Mouse (Mus musculus) ES-Bruce4 (cell line): ENCODE data around the gene Tubg2. TPM values are rescaled to one million over a fixed set of nuclear protein-coding genes. Genes with fewer than 3 reads are reported as not detected.

Experiments
- H3K27ac ChIP-seq: 2 replicates; pipeline ENCODE4 v1.5.1; 2012; ENCODE audit warnings: low read length, inconsistent platforms; ENCODE audit not compliant: insufficient read depth
- H3K27me3 ChIP-seq: 2 replicates; pipeline ENCODE4 v1.6.1; 2012; ENCODE audit warnings: mild to moderate bottlenecking, low read length, inconsistent platforms; ENCODE audit not compliant: control insufficient read depth, poor library complexity, insufficient read depth, severe bottlenecking
- H3K36me3 ChIP-seq: 2 replicates; pipeline ENCODE4 v1.6.1; 2012; ENCODE audit warnings: inconsistent platforms, mild to moderate bottlenecking, low read length, moderate library complexity; ENCODE audit not compliant: control insufficient read depth, poor library complexity, insufficient read depth, severe bottlenecking
- H3K4me1 ChIP-seq: one replicate; pipeline ENCODE4 v1.8.1; 2011; ENCODE audit warnings: low read length; ENCODE audit not compliant: control insufficient read depth, insufficient read depth
- H3K4me3 ChIP-seq: 2 replicates; pipeline ENCODE4 v1.5.1; 2011; ENCODE audit warnings: low read depth, mild to moderate bottlenecking, low read length
- H3K9ac ChIP-seq: 2 replicates; pipeline ENCODE4 v1.6.1; 2012; ENCODE audit warnings: low read depth, mild to moderate bottlenecking, inconsistent platforms; ENCODE audit not compliant: poor library complexity, severe bottlenecking
- H3K9me3 ChIP-seq: replicated peaks from 2 replicates; pipeline ENCODE4 v1.6.1; 2012; ENCODE audit warnings: mild to moderate bottlenecking, low read length, inconsistent platforms; ENCODE audit not compliant: control insufficient read depth, poor library complexity, insufficient read depth, severe bottlenecking
- CTCF ChIP-seq: IDR thresholded peaks from one replicate; pipeline ENCODE4 v1.8.1; 2011; ENCODE audit warnings: low read depth, low read length
- EP300 ChIP-seq: IDR thresholded peaks from 2 replicates; pipeline ENCODE4 v1.6.1; 2011; ENCODE audit warnings: low read depth, low read length; ENCODE audit not compliant: insufficient read depth
- POLR2A ChIP-seq: IDR thresholded peaks from one replicate; pipeline ENCODE4 v1.8.1; 2011; ENCODE audit warnings: low read length; ENCODE audit not compliant: insufficient read depth
- polyA plus RNA-seq: library from polyadenylated mRNA; stranded (reverse); fragments of >200 nt; gene quantifications from 2 replicates; pipeline ENCODE4 v1.2.4, GENCODE M21; 2011; ENCODE audit warnings: low read depth; ENCODE audit not compliant: missing spikeins, insufficient read depth, insufficient read length

Gene Tubg2
- polyA plus RNA-seq, 1 experiment: 1.9 TPM

DNA sequence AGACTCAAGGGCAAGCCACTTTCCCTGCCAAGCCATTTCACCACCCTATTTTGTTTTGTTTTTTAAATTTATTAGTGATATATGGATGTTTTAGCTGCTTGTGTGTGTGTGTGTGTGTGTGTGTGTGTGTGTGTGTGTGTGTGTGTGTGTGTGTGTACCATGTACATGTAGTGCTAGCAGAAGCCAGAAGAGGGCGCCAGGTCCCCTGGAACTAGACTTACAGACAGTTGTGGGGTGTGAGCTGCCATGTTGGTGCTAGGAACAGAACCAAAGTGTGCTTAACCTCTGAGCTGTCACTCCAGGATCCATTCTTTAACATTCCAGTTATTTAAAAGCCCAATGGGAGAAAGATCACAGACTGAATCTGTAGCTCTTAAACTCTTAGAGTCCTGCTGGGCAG is 28.6 kb upstream of the Tubg2 start:
- Histone ChIP-seq H3K9ac (no peak overlapping the region), H3K36me3 (peaks cover 8% of the 10 kb centered on the region), H3K9me3 (no peaks in the 10 kb centered on the region), H3K4me1 (no peaks in the 10 kb centered on the region), H3K27ac (no peak overlapping the region), H3K27me3 (no peaks in the 10 kb centered on the region), H3K4me3 (no peak overlapping the region)
- TF ChIP-seq CTCF: peak; percentile 28
- no peak for TF ChIP-seq POLR2A

DNA sequence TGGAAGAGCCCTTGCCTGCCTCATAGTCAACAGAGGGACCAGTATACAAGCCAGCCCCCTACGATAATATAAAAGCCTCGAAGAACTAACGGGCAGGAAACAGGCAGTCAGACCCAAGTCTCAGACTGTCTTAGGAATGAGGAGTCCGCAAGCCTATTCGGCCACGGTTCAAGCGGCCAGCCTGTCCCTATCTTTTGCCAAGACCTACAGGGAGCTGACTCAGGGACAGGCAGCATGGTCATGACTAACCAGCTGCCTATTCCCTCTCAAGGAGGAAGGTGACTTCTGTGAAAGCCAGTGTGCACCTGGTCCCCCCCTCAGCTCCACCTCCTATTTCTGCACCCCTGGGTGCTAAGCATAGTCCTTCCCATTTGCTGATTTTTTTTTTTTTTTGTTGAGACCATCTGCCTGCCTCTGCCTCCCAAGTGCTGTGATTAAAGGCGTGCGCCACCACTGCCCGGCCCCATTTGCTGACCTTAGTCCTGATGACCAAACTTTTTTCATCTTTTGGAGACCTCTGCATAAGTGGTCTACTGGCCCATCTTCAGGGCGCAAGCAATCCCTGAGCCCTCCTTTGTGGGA is 26.6 kb upstream of the Tubg2 start:
- Histone ChIP-seq H3K4me1 (no peaks in the 10 kb centered on the region), H3K27ac (no peak overlapping the region), H3K36me3 (peaks cover 6% of the 10 kb centered on the region), H3K9ac (no peak overlapping the region), H3K27me3 (no peaks in the 10 kb centered on the region), H3K9me3 (no peaks in the 10 kb centered on the region), H3K4me3 (no peak overlapping the region)
- TF ChIP-seq POLR2A (no peak), EP300 (no peak), CTCF (no peak)

DNA sequence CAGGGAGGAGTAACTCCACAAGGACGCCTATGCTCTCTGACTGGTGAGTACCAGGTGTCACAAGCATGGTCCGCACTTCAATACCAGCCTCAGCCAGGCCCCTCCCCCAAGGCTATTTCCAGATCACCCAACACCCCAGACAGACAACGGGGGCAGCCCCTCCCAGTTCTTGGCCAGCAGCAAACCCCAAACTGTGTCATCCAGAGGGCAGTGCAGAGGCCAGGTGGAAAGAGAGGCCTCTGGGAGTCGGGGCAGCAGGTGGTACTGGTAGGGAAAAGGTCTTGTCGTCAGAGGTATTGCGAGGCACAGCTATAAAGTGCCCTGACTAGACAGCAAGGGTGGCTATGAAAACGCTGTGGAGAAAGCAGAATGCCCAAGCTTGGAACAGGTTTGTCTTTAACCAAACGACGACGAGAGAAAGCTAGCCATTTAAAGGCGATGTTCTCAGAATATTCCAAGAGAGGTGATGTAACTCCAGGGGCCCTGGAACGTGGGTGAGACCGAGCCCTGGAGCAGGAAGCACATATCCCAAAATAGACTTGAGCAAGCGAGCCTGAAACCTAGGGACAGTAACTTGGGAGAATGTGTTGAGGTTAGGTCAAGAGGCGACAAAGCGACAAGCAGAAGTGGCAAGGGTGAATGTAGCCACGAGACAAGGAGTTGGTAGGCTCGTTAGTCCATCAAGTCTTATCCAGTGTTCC is 25.5 kb upstream of the Tubg2 start:
- Histone ChIP-seq H3K4me3 (no peak overlapping the region), H3K9me3 (no peaks in the 10 kb centered on the region), H3K9ac (no peak overlapping the region), H3K27ac (no peak overlapping the region), H3K36me3 (peaks cover 6% of the 10 kb centered on the region), H3K27me3 (no peaks in the 10 kb centered on the region), H3K4me1 (no peaks in the 10 kb centered on the region)
- TF ChIP-seq POLR2A (no peak), CTCF (no peak), EP300 (no peak)

DNA sequence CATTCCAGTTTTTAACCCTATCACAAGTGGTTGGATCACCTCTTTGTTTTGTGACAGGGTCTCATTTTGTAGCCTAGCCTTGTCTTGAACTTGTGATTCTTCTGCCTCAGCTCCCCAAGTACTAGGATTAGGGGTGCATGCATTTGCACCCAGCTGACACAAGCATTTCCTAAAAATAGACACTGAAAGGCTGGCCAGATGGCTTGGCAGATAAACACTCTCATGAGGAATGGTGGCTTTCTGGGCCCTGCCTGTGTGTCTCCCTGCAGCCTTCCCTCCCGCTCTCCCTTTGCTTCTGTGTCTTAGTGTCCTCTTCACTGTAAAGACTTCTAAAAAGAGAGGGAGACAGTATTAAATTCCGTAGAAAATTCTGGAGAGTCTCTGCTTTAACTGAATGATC is 24.5 kb upstream of the Tubg2 start:
- Histone ChIP-seq H3K27ac (no peak overlapping the region), H3K27me3 (no peaks in the 10 kb centered on the region), H3K9me3 (no peaks in the 10 kb centered on the region), H3K4me3 (no peak overlapping the region), H3K4me1 (no peaks in the 10 kb centered on the region), H3K36me3 (peaks cover 2% of the 10 kb centered on the region), H3K9ac (no peak overlapping the region)
- TF ChIP-seq EP300: no peak
- no peak for TF ChIP-seq POLR2A
- TF ChIP-seq CTCF: no peak

DNA sequence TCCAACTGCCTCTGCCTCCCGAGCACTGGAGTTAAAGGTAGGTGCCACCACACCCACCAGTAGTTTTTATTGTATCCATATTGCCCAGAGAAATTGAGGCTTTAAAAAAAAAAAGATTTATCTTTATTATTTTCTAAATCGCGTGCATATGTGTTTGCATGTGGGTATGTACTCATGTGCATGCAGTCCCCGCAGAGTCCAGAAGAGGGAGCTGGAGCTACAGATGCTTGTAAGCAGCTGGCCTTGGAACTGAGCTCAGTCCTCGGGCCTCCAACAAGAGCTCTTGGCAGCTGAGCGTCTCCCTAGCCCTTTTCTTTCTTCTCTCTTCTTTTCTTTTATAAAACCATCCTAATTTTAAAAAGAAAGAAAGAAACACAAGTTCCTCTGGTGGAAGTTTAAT is 24.0 kb upstream of the Tubg2 start:
- Histone ChIP-seq H3K36me3 (no peaks in the 10 kb centered on the region), H3K9ac (no peak overlapping the region), H3K27me3 (no peaks in the 10 kb centered on the region), H3K4me3 (no peak overlapping the region), H3K27ac (no peak overlapping the region), H3K4me1 (no peaks in the 10 kb centered on the region), H3K9me3 (no peaks in the 10 kb centered on the region)
- TF ChIP-seq EP300 (no peak), CTCF (peak; percentile 65)

DNA sequence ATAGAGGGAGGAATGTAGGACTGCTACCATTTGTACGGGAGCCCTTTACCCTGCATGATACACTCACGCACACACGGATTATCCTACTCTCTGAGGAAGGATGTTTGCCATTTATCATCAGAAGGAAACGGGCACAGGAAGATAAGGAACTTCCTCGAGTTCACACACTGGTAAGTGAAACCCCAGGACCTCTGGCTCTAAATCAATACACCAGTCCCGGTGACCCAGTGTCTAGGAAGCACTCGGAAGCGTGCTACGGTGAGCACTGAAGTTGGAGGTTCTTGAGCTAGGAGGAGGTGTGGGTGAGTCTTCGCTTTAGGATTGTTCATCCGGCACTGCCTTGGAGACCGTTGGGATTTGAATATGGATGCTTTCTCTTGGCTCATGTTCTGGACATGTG is 22.7 kb upstream of the Tubg2 start:
- no peaks in the 10 kb centered on the region for H3K4me1 ChIP-seq
- H3K27ac ChIP-seq: no peak overlapping the region
- H3K9me3 ChIP-seq: no peaks in the 10 kb centered on the region
- no peaks in the 10 kb centered on the region for H3K27me3 ChIP-seq
- no peak for TF ChIP-seq CTCF
- no peak for TF ChIP-seq EP300
- no peak for TF ChIP-seq POLR2A
- no peak overlapping the region for H3K4me3 ChIP-seq
- H3K36me3 ChIP-seq: no peaks in the 10 kb centered on the region
- no peak overlapping the region for H3K9ac ChIP-seq
